Mouse (Mus musculus): ENCODE measurements around the gene Cldn8. TPM values are rescaled to one million over a fixed set of nuclear protein-coding genes. Genes with fewer than 3 reads are reported as not detected.

The Cldn8 gene
- total RNA-seq, 2 experiments from 2014 or later: not detected

Other genes starting within 250 kb of the Cldn8 start
- gene Cldn17, start 56.2 kb downstream of the Cldn8 start, total RNA-seq (2015): not detected in 2 replicates
- gene Cldn17, start 56.2 kb downstream of the Cldn8 start, total RNA-seq (2017): not detected in 2 replicates
- not detected in 2 replicates for gene Krtap24-1, start 49.1 kb upstream of the Cldn8 start, total RNA-seq (2015)
- not detected in 2 replicates for gene Krtap24-1, start 49.1 kb upstream of the Cldn8 start, total RNA-seq (2017)
- not detected in 2 replicates for gene 2310079G19Rik, start 64.5 kb upstream of the Cldn8 start, total RNA-seq (2015)
- gene 2310079G19Rik, start 64.5 kb upstream of the Cldn8 start, total RNA-seq (2017): not detected in 2 replicates
- gene Krtap26-1, start 84.6 kb upstream of the Cldn8 start, total RNA-seq (2015): not detected in 2 replicates
- gene Krtap26-1, start 84.6 kb upstream of the Cldn8 start, total RNA-seq (2017): not detected in 2 replicates
- not detected in 2 replicates for gene Krtap27-1, start 108.5 kb upstream of the Cldn8 start, total RNA-seq (2015)
- gene Krtap27-1, start 108.5 kb upstream of the Cldn8 start, total RNA-seq (2017): not detected in 2 replicates
- not detected in 2 replicates for gene 2310061N02Rik, start 144.8 kb upstream of the Cldn8 start, total RNA-seq (2015)
- not detected in 2 replicates for gene 2310061N02Rik, start 144.8 kb upstream of the Cldn8 start, total RNA-seq (2017)
- gene Krtap13-1, start 165.7 kb upstream of the Cldn8 start, total RNA-seq (2015): not detected in 2 replicates
- gene Krtap13-1, start 165.7 kb upstream of the Cldn8 start, total RNA-seq (2017): not detected in 2 replicates
- gene Krtap13, start 188.5 kb upstream of the Cldn8 start, total RNA-seq (2015): not detected in 2 replicates
- gene Krtap13, start 188.5 kb upstream of the Cldn8 start, total RNA-seq (2017): not detected in 2 replicates
- not detected in 2 replicates for gene 2310034C09Rik, start 195.7 kb upstream of the Cldn8 start, total RNA-seq (2015)
- not detected in 2 replicates for gene 2310034C09Rik, start 195.7 kb upstream of the Cldn8 start, total RNA-seq (2017)
- gene 2310057N15Rik, start 211.0 kb upstream of the Cldn8 start, total RNA-seq (2015): not detected in 2 replicates
- gene 2310057N15Rik, start 211.0 kb upstream of the Cldn8 start, total RNA-seq (2017): not detected in 2 replicates
- not detected in 2 replicates for gene Gm5965, start 214.7 kb upstream of the Cldn8 start, total RNA-seq (2015)
- gene Gm5965, start 214.7 kb upstream of the Cldn8 start, total RNA-seq (2017): not detected in 2 replicates
- not detected in 2 replicates for gene Gm20741, start 249.0 kb upstream of the Cldn8 start, total RNA-seq (2015)
- gene Gm20741, start 249.0 kb upstream of the Cldn8 start, total RNA-seq (2017): not detected in 2 replicates